Mouse (Mus musculus): ENCODE data around the gene Olfr198. TPM values are rescaled to one million over a fixed set of nuclear protein-coding genes. Genes with fewer than 3 reads are reported as not detected.
"Not testable (repeated sequence)": the region's sequence is repeated elsewhere in the genome, so short reads cannot be mapped to it uniquely, and the experiment has no call there.

Olfr198 gene
- total RNA-seq (2014; fragmentation: Nextera tagmentation): not detected in 2 replicates
- 0.12 TPM in 1 of 2 replicates, not detected in the other for total RNA-seq (2017)
- polyA plus RNA-seq (2012): not detected in 2 replicates

GRCm38 (mm10) chr16:59203433-59203832, at the start of gene Olfr198:
TSS of gene Olfr198 (minus strand) at chr16:59203533.
- not testable (repeated sequence) for H3K4me1 ChIP-seq (ENCODE audit: insufficient read depth, low read depth, low read length); H3K36me3 ChIP-seq (replicated peaks); H3K4me3 ChIP-seq (ENCODE audit: low read depth, low read length); ATAC-seq (ENCODE audit: extremely low read depth, insufficient number of reproducible peaks, low FRiP score, poor library complexity, severe bottlenecking); H3K27me3 ChIP-seq (ENCODE audit: insufficient read depth, low read length); H3K9me3 ChIP-seq (replicated peaks); DNase-seq (ENCODE audit: low spot score)

- DNase-seq (ENCODE audit: low spot score): no peak
- Histone ChIP-seq H3K4me3 (ENCODE audit: low read depth, low read length) (no peak overlapping the region), H3K27me3 (ENCODE audit: insufficient read depth, low read length) (no peaks in the 10 kb centered on the region), H3K4me1 (ENCODE audit: insufficient read depth, low read depth, low read length) (no peaks in the 10 kb centered on the region), H3K36me3 (replicated peaks) (no peaks in the 10 kb centered on the region), H3K9me3 (replicated peaks) (peaks cover 3% of the 10 kb centered on the region; the same call in 1 of the 2 replicates)
- no peak for ATAC-seq (ENCODE audit: extremely low read depth, insufficient number of reproducible peaks, low FRiP score, poor library complexity, severe bottlenecking)
- no peak for TF ChIP-seq GATA2 (IDR thresholded peaks at IDR 0.05; ENCODE audit: borderline replicate concordance, low read depth, low read length)
- TF ChIP-seq POLR2AphosphoS5 (IDR thresholded peaks at IDR 0.05; ENCODE audit: insufficient replicate concordance, low read depth, low read length): no peak
- no peak for TF ChIP-seq GATA1 (IDR thresholded peaks at IDR 0.05; ENCODE audit: borderline replicate concordance, low read length)
- TF ChIP-seq TAL1 (conservative IDR thresholded peaks at IDR 0.05; ENCODE audit: low read depth, low read length): no peak
- no peak for TF ChIP-seq CTCF (IDR thresholded peaks at IDR 0.05; ENCODE audit: low read depth, low read length)
These were observed 46.4 kb upstream of the Olfr198 start for GRCm38 (mm10) chr16:59249684-59250083.

GRCm38 (mm10) chr16:59219667-59220066, 16.3 kb upstream of the Olfr198 start, which contains the start of gene Olfr199:
TSS of gene Olfr199 (minus strand) at chr16:59219767.
- ATAC-seq (ENCODE audit: extremely low read depth, insufficient number of reproducible peaks, low FRiP score, poor library complexity, severe bottlenecking); H3K9me3 ChIP-seq (replicated peaks); H3K36me3 ChIP-seq (replicated peaks); DNase-seq (ENCODE audit: low spot score); H3K27me3 ChIP-seq (ENCODE audit: insufficient read depth, low read length); H3K4me3 ChIP-seq (ENCODE audit: low read depth, low read length); H3K4me1 ChIP-seq (ENCODE audit: insufficient read depth, low read depth, low read length): not testable (repeated sequence)

- DNase-seq (ENCODE audit: low spot score); H3K4me3 ChIP-seq (ENCODE audit: low read depth, low read length); H3K4me1 ChIP-seq (ENCODE audit: insufficient read depth, low read depth, low read length); H3K9me3 ChIP-seq (replicated peaks); ATAC-seq (ENCODE audit: extremely low read depth, insufficient number of reproducible peaks, low FRiP score, poor library complexity, severe bottlenecking); H3K27me3 ChIP-seq (ENCODE audit: insufficient read depth, low read length); H3K36me3 ChIP-seq (replicated peaks): not testable (repeated sequence)
These were observed 14.5 kb upstream of the Olfr198 start for GRCm38 (mm10) chr16:59217861-59218260.

GRCm38 (mm10) chr16:59170354-59170753, 33.0 kb downstream of the Olfr198 start, which contains the start of gene Olfr196:
TSS of gene Olfr196 (minus strand) at chr16:59170454.
- no peak for DNase-seq (ENCODE audit: low spot score)
- no peak for ATAC-seq (ENCODE audit: extremely low read depth, insufficient number of reproducible peaks, low FRiP score, poor library complexity, severe bottlenecking)
- no peaks in the 10 kb centered on the region for H3K4me1 ChIP-seq (ENCODE audit: insufficient read depth, low read depth, low read length)
- TF ChIP-seq GATA1 (IDR thresholded peaks at IDR 0.05; ENCODE audit: borderline replicate concordance, low read length) (no peak), GATA2 (IDR thresholded peaks at IDR 0.05; ENCODE audit: borderline replicate concordance, low read depth, low read length) (no peak)
- H3K36me3 ChIP-seq (replicated peaks): no peaks in the 10 kb centered on the region
- no peaks in the 10 kb centered on the region for H3K27me3 ChIP-seq (ENCODE audit: insufficient read depth, low read length)
- H3K9me3 ChIP-seq (replicated peaks): peaks cover 3% of the 10 kb centered on the region; the same call in 1 of the 2 replicates
- H3K4me3 ChIP-seq (ENCODE audit: low read depth, low read length): no peak within 1 kb of the TSS

GRCm38 (mm10) chr16:59151996-59152395, 51.3 kb downstream of the Olfr198 start:
- Histone ChIP-seq H3K4me3 (ENCODE audit: low read depth, low read length) (no peak overlapping the region), H3K27me3 (ENCODE audit: insufficient read depth, low read length) (no peaks in the 10 kb centered on the region), H3K36me3 (replicated peaks) (no peaks in the 10 kb centered on the region), H3K9me3 (replicated peaks) (no peaks in the 10 kb centered on the region), H3K4me1 (ENCODE audit: insufficient read depth, low read depth, low read length) (no peaks in the 10 kb centered on the region)
- DNase-seq (ENCODE audit: low spot score) (no peak), ATAC-seq (ENCODE audit: extremely low read depth, insufficient number of reproducible peaks, low FRiP score, poor library complexity, severe bottlenecking) (no peak)
- TF ChIP-seq POLR2AphosphoS5 (IDR thresholded peaks at IDR 0.05; ENCODE audit: insufficient replicate concordance, low read depth, low read length) (no peak), CTCF (IDR thresholded peaks at IDR 0.05; ENCODE audit: low read depth, low read length) (no peak), TAL1 (conservative IDR thresholded peaks at IDR 0.05; ENCODE audit: low read depth, low read length) (no peak), GATA1 (IDR thresholded peaks at IDR 0.05; ENCODE audit: borderline replicate concordance, low read length) (no peak), GATA2 (IDR thresholded peaks at IDR 0.05; ENCODE audit: borderline replicate concordance, low read depth, low read length) (no peak)

Other genes with a start within 250 kb of the Olfr198 start
- gene Olfr183, start 208.2 kb downstream of the Olfr198 start, total RNA-seq (2014; fragmentation: Nextera tagmentation): 3.2 and 3.6 TPM in 2 replicates
- 1.4 and 1.6 TPM in 2 replicates for gene Olfr183, start 208.2 kb downstream of the Olfr198 start, total RNA-seq (2017)
- not detected in 2 replicates for gene Olfr183, start 208.2 kb downstream of the Olfr198 start, polyA plus RNA-seq (2012)
- not detected in 2 replicates for gene Olfr186, start 173.2 kb downstream of the Olfr198 start, total RNA-seq (2014; fragmentation: Nextera tagmentation)
- 0.22 and 0.23 TPM in 2 replicates for gene Olfr186, start 173.2 kb downstream of the Olfr198 start, total RNA-seq (2017)
- not detected in 2 replicates for gene Olfr186, start 173.2 kb downstream of the Olfr198 start, polyA plus RNA-seq (2012)
- gene Olfr187, start 163.8 kb downstream of the Olfr198 start, total RNA-seq (2014; fragmentation: Nextera tagmentation): not detected in 2 replicates
- gene Olfr187, start 163.8 kb downstream of the Olfr198 start, total RNA-seq (2017): 0.12 TPM in 1 of 2 replicates, not detected in the other
- not detected in 2 replicates for gene Olfr187, start 163.8 kb downstream of the Olfr198 start, polyA plus RNA-seq (2012)
- gene Olfr190, start 125.5 kb downstream of the Olfr198 start, total RNA-seq (2014; fragmentation: Nextera tagmentation): not detected in 2 replicates
- 0.12 and 1.1 TPM in 2 replicates for gene Olfr190, start 125.5 kb downstream of the Olfr198 start, total RNA-seq (2017)
- gene Olfr190, start 125.5 kb downstream of the Olfr198 start, polyA plus RNA-seq (2012): not detected in 2 replicates
- not detected in 2 replicates for gene Olfr191, start 113.7 kb downstream of the Olfr198 start, total RNA-seq (2014; fragmentation: Nextera tagmentation)
- gene Olfr191, start 113.7 kb downstream of the Olfr198 start, total RNA-seq (2017): 0.12 and 0.60 TPM in 2 replicates
- gene Olfr191, start 113.7 kb downstream of the Olfr198 start, polyA plus RNA-seq (2012): not detected in 2 replicates
- not detected in 2 replicates for gene Olfr193, start 91.7 kb downstream of the Olfr198 start, total RNA-seq (2014; fragmentation: Nextera tagmentation)
- gene Olfr193, start 91.7 kb downstream of the Olfr198 start, total RNA-seq (2017): 0.55 TPM in 1 of 2 replicates, not detected in the other
- not detected in 2 replicates for gene Olfr193, start 91.7 kb downstream of the Olfr198 start, polyA plus RNA-seq (2012)
- gene Olfr194, start 82.5 kb downstream of the Olfr198 start, total RNA-seq (2014; fragmentation: Nextera tagmentation): not detected in 2 replicates
- 0.55 TPM in 1 of 2 replicates, not detected in the other for gene Olfr194, start 82.5 kb downstream of the Olfr198 start, total RNA-seq (2017)
- gene Olfr194, start 82.5 kb downstream of the Olfr198 start, polyA plus RNA-seq (2012): not detected in 2 replicates
- 1.9 and 2.3 TPM in 2 replicates for gene Olfr195, start 56.5 kb downstream of the Olfr198 start, total RNA-seq (2014; fragmentation: Nextera tagmentation)
- 0.12 and 0.27 TPM in 2 replicates for gene Olfr195, start 56.5 kb downstream of the Olfr198 start, total RNA-seq (2017)
- not detected in 2 replicates for gene Olfr195, start 56.5 kb downstream of the Olfr198 start, polyA plus RNA-seq (2012)
- not detected in 2 replicates for gene Olfr196, start 33.1 kb downstream of the Olfr198 start, total RNA-seq (2014; fragmentation: Nextera tagmentation)
- gene Olfr196, start 33.1 kb downstream of the Olfr198 start, total RNA-seq (2017): not detected in 2 replicates
- not detected in 2 replicates for gene Olfr196, start 33.1 kb downstream of the Olfr198 start, polyA plus RNA-seq (2012)
- gene Olfr199, start 16.2 kb upstream of the Olfr198 start, total RNA-seq (2014; fragmentation: Nextera tagmentation): not detected in 2 replicates
- 0.16 TPM in 1 of 2 replicates, not detected in the other for gene Olfr199, start 16.2 kb upstream of the Olfr198 start, total RNA-seq (2017)
- not detected in 2 replicates for gene Olfr199, start 16.2 kb upstream of the Olfr198 start, polyA plus RNA-seq (2012)
- gene Olfr201, start 69.1 kb upstream of the Olfr198 start, total RNA-seq (2014; fragmentation: Nextera tagmentation): 0.39 and 0.90 TPM in 2 replicates
- 0.46 and 0.55 TPM in 2 replicates for gene Olfr201, start 69.1 kb upstream of the Olfr198 start, total RNA-seq (2017)
- gene Olfr201, start 69.1 kb upstream of the Olfr198 start, polyA plus RNA-seq (2012): 0.07 TPM in 1 of 2 replicates, not detected in the other
- gene Olfr202, start 83.3 kb upstream of the Olfr198 start, total RNA-seq (2014; fragmentation: Nextera tagmentation): not detected in 2 replicates
- not detected in 2 replicates for gene Olfr202, start 83.3 kb upstream of the Olfr198 start, total RNA-seq (2017)
- not detected in 2 replicates for gene Olfr202, start 83.3 kb upstream of the Olfr198 start, polyA plus RNA-seq (2012)
- gene Olfr203, start 95.3 kb upstream of the Olfr198 start, total RNA-seq (2014; fragmentation: Nextera tagmentation): not detected in 2 replicates
- gene Olfr203, start 95.3 kb upstream of the Olfr198 start, total RNA-seq (2017): not detected in 2 replicates
- not detected in 2 replicates for gene Olfr203, start 95.3 kb upstream of the Olfr198 start, polyA plus RNA-seq (2012)
- not detected in 2 replicates for gene Olfr204, start 114.7 kb upstream of the Olfr198 start, total RNA-seq (2014; fragmentation: Nextera tagmentation)
- 0.05 and 0.12 TPM in 2 replicates for gene Olfr204, start 114.7 kb upstream of the Olfr198 start, total RNA-seq (2017)
- gene Olfr204, start 114.7 kb upstream of the Olfr198 start, polyA plus RNA-seq (2012): not detected in 2 replicates
- not detected in 2 replicates for gene Olfr205, start 127.6 kb upstream of the Olfr198 start, total RNA-seq (2014; fragmentation: Nextera tagmentation)
- not detected in 2 replicates for gene Olfr205, start 127.6 kb upstream of the Olfr198 start, total RNA-seq (2017)
- gene Olfr205, start 127.6 kb upstream of the Olfr198 start, polyA plus RNA-seq (2012): not detected in 2 replicates
- gene Olfr206, start 145.7 kb upstream of the Olfr198 start, total RNA-seq (2014; fragmentation: Nextera tagmentation): not detected in 2 replicates
- 0.27 and 0.29 TPM in 2 replicates for gene Olfr206, start 145.7 kb upstream of the Olfr198 start, total RNA-seq (2017)
- gene Olfr206, start 145.7 kb upstream of the Olfr198 start, polyA plus RNA-seq (2012): not detected in 2 replicates
- gene Olfr209, start 160.5 kb upstream of the Olfr198 start, total RNA-seq (2014; fragmentation: Nextera tagmentation): not detected in 2 replicates
- 0.16 TPM in 1 of 2 replicates, not detected in the other for gene Olfr209, start 160.5 kb upstream of the Olfr198 start, total RNA-seq (2017)
- gene Olfr209, start 160.5 kb upstream of the Olfr198 start, polyA plus RNA-seq (2012): not detected in 2 replicates
- gene Gabrr3, start 203.8 kb upstream of the Olfr198 start, total RNA-seq (2014; fragmentation: Nextera tagmentation): not detected in 2 replicates
- gene Gabrr3, start 203.8 kb upstream of the Olfr198 start, total RNA-seq (2017): 0.05 and 0.17 TPM in 2 replicates
- not detected in 2 replicates for gene Gabrr3, start 203.8 kb upstream of the Olfr198 start, polyA plus RNA-seq (2012)

Data from G1E (cell line).